Mouse (Mus musculus) midbrain, postnatal 0 days (tissue): Measurements from ENCODE around the gene Afap1. TPM values are rescaled to one million over a fixed set of nuclear protein-coding genes. Genes with fewer than 3 reads are reported as not detected.

ENCODE experiments used
- ATAC-seq: fragments of 200-750 bp; cut with Nextera tagmentation; 2 replicates; pipeline ENCODE4 v1.8.0; 2017; ENCODE audit warnings: moderate number of reproducible peaks, mild to moderate bottlenecking, moderate TSS enrichment, moderate library complexity; ENCODE audit not compliant: low FRiP score
- DNase-seq: peaks from one replicate; pipeline ENCODE4 v3.0.0-alpha.2; 2015; ENCODE audit warnings: low spot score
- H3K27ac ChIP-seq: fragments of 300-500 bp; sonication (generic); 2 replicates; pipeline ENCODE4 v1.5.1; 2014; ENCODE audit warnings: low read depth, mild to moderate bottlenecking, low read length, mixed read lengths
- H3K27me3 ChIP-seq: fragments of 300-500 bp; sonication (generic); 2 replicates; pipeline ENCODE4 v1.6.1; 2014; ENCODE audit warnings: low read length, control low read depth, mixed read lengths; ENCODE audit not compliant: insufficient read depth
- H3K36me3 ChIP-seq: fragments of 300-500 bp; sonication (generic); 2 replicates; pipeline ENCODE4 v1.6.1; 2014; ENCODE audit warnings: low read length, control low read depth, mixed read lengths; ENCODE audit not compliant: insufficient read depth
- H3K4me1 ChIP-seq: fragments of 300-500 bp; sonication (generic); 2 replicates; pipeline ENCODE4 v1.6.1; 2014; ENCODE audit warnings: mild to moderate bottlenecking, control low read depth, antibody characterized with exemption, low read length, mixed read lengths; ENCODE audit not compliant: insufficient read depth
- H3K4me2 ChIP-seq: fragments of 300-500 bp; sonication (generic); 2 replicates; pipeline ENCODE4 v1.6.1; 2014; ENCODE audit warnings: low read depth, mild to moderate bottlenecking, low read length, mixed read lengths; ENCODE audit not compliant: poor library complexity, severe bottlenecking
- H3K4me3 ChIP-seq: fragments of 300-500 bp; sonication (generic); 2 replicates; pipeline ENCODE4 v1.5.1; 2014; ENCODE audit warnings: low read depth, mild to moderate bottlenecking, low read length, moderate library complexity
- H3K9ac ChIP-seq: fragments of 300-500 bp; sonication (generic); replicated peaks from 2 replicates; pipeline ENCODE4 v1.6.1; 2014; ENCODE audit warnings: mild to moderate bottlenecking, low read length, moderate library complexity, mixed read lengths; ENCODE audit not compliant: poor library complexity, severe bottlenecking
- H3K9me3 ChIP-seq: fragments of 300-500 bp; sonication (generic); 2 replicates; pipeline ENCODE4 v1.6.1; 2016; ENCODE audit warnings: low read length, control low read depth
- CTCF ChIP-seq: IDR thresholded peaks from 2 replicates; pipeline ENCODE4 v1.5.1; 2016; ENCODE audit warnings: antibody characterized with exemption, mild to moderate bottlenecking
- WGBS: fragments of 180-500 bp; shearing (Covaris S2); extraction: QIAGEN DNeasy Blood & Tissue Kit; methylation state at CpG from one replicate; pipeline ENCODE4 v1.1.7; 2014; 5-methylcytosine and 5-hydroxymethylcytosine counted together
- polyA plus RNA-seq: library from polyadenylated mRNA; unstranded; fragments of >200 nt; fragmentation: Nextera tagmentation; extraction: Ambion mirVana; gene quantifications from 2 replicates; pipeline ENCODE4 v1.2.1, GENCODE M21; 2015
- total RNA-seq: library from RNA; depleted of rRNA; stranded (reverse); fragments of >200 nt; gene quantifications from 2 replicates; pipeline ENCODE4 v1.2.3, GENCODE M21; 2014

Afap1 gene
- total and polyA plus RNA-seq, 2 experiments from 2014 or later: 43.8 to 80.9 TPM

GRCm38 (mm10) chr5:36007649-36008048 lies 114.5 kb downstream of the Afap1 start:
- Histone ChIP-seq H3K9ac (no peak overlapping the region), H3K9me3 (no peaks in the 10 kb centered on the region), H3K4me2 (no peak overlapping the region), H3K36me3 (peaks cover 4% of the 10 kb centered on the region; the same call in 1 of the 2 replicates), H3K27me3 (no peaks in the 10 kb centered on the region), H3K4me1 (no peaks in the 10 kb centered on the region), H3K27ac (no peak overlapping the region), H3K4me3 (no peak overlapping the region)
- ATAC-seq (peak; percentile 42), DNase-seq (peak; percentile 86)
- WGBS: 57% methylated on average over 10 of the region's 10 CpGs
- peak; percentile 37 for TF ChIP-seq CTCF

GRCm38 (mm10) chr5:36009405-36009804 lies 116.3 kb downstream of the Afap1 start:
- DNase-seq (no peak), ATAC-seq (no peak)
- Histone ChIP-seq H3K4me3 (no peak overlapping the region), H3K36me3 (no peaks in the 10 kb centered on the region), H3K27ac (no peak overlapping the region), H3K4me2 (no peak overlapping the region), H3K9me3 (no peaks in the 10 kb centered on the region), H3K9ac (no peak overlapping the region), H3K4me1 (no peaks in the 10 kb centered on the region), H3K27me3 (no peaks in the 10 kb centered on the region)
- no peak for TF ChIP-seq CTCF
- WGBS: 90% methylated on average over 4 of the region's 4 CpGs

DNA sequence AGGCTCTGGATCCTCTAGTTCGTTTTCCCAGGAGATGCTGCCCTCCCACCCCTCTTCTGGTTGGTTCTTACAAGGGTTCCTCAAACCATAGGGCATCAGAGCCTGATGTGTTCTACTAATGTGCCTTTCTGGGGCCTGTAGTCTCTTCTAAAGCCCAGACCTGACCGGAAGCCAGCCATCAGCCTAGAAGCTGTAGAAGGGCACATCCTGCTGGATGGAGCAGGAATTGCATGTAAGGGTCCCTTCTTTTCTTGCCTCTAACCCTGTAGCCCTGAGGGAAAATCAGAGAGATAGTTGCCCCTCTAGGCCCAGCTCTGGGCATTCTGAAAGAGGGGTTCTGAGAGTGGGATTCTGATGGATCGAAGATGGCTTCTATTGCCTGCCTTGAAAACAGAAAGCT lies 125.2 kb downstream of the Afap1 start:
- no peak for ATAC-seq
- Histone ChIP-seq H3K4me1 (no peaks in the 10 kb centered on the region), H3K9ac (no peak overlapping the region), H3K27me3 (no peaks in the 10 kb centered on the region), H3K4me3 (no peak overlapping the region), H3K36me3 (peaks cover 20% of the 10 kb centered on the region), H3K9me3 (no peaks in the 10 kb centered on the region), H3K27ac (no peak overlapping the region), H3K4me2 (no peak overlapping the region)
- 84% methylated on average over 3 of the region's 3 CpGs for WGBS
- no peak for DNase-seq
- peak; percentile 44 for TF ChIP-seq CTCF

DNA sequence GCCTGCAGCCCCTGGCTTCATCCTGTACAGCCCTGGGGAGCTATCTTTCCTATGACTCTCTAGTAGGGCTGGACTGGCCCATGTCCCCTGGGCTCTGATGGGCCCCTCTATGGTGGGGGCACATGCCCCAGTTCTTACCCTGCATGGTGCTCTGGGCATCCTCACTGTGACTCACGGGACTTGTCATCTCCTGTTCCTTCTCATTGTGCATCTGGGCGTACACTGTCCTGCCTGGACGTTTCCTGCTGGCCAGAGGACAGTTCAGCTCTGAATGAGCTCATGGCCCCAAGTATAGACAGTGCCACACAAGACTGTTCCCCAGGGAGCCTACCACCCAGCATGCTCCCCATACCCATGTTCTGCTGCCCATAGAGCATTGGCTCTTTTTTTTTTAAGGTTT lies 128.0 kb downstream of the Afap1 start:
- WGBS: 74% methylated on average over 3 of the region's 3 CpGs
- H3K27ac ChIP-seq: no peak overlapping the region
- no peak overlapping the region for H3K4me3 ChIP-seq
- H3K36me3 ChIP-seq: peaks cover 31% of the 10 kb centered on the region
- H3K9me3 ChIP-seq: no peaks in the 10 kb centered on the region
- TF ChIP-seq CTCF: no peak
- no peak for DNase-seq
- H3K9ac ChIP-seq: no peak overlapping the region
- no peaks in the 10 kb centered on the region for H3K4me1 ChIP-seq
- no peak for ATAC-seq
- no peaks in the 10 kb centered on the region for H3K27me3 ChIP-seq
- H3K4me2 ChIP-seq: no peak overlapping the region

DNA sequence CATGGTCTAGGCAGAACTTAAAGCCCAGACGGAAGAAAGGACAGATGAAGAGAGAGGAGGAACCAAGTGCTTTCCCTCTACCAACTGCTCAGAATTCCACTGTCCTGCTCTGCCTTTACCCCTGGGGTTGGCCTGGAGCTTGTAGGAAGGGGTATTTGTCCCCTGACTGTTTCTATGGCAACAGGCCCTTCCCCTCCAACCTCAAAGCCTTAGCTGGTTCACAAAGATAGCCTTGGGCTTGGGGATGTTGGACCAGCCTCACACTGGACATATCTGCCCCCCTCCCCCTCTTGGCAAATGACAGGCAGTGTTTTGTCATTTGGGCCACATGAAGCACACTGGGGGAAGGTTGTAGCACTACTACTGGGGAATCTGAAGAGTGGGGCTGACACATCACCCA lies 129.2 kb downstream of the Afap1 start:
- H3K9ac ChIP-seq: no peak overlapping the region
- H3K36me3 ChIP-seq: peaks cover 31% of the 10 kb centered on the region
- DNase-seq (no peak), ATAC-seq (no peak)
- H3K27me3 ChIP-seq: no peaks in the 10 kb centered on the region
- no peaks in the 10 kb centered on the region for H3K4me1 ChIP-seq
- H3K4me2 ChIP-seq: no peak overlapping the region
- H3K4me3 ChIP-seq: no peak overlapping the region
- no peak for TF ChIP-seq CTCF
- no peak overlapping the region for H3K27ac ChIP-seq
- H3K9me3 ChIP-seq: no peaks in the 10 kb centered on the region
- 80% methylated on average over 1 of the region's 1 CpGs for WGBS

- DNase-seq (no peak), ATAC-seq (no peak)
- TF ChIP-seq CTCF: no peak
- H3K27ac ChIP-seq: no peak overlapping the region
- H3K4me3 ChIP-seq: no peak overlapping the region
- H3K27me3 ChIP-seq: no peaks in the 10 kb centered on the region
- H3K36me3 ChIP-seq: peaks cover 23% of the 10 kb centered on the region
- H3K4me1 ChIP-seq: no peaks in the 10 kb centered on the region
- 86% methylated on average over 9 of the region's 9 CpGs for WGBS
- no peak overlapping the region for H3K4me2 ChIP-seq
- H3K9ac ChIP-seq: no peak overlapping the region
- H3K9me3 ChIP-seq: no peaks in the 10 kb centered on the region
Observed at GRCm38 (mm10) chr5:36024003-36024685, 131.0 kb downstream of the Afap1 start.
